Mouse (Mus musculus) spleen, adult 2 months (tissue): ENCODE results near the gene Vasn.

Experiments
- CTCF ChIP-seq: fragments of 200-500 bp; IDR thresholded peaks from 2 replicates; pipeline ENCODE4 v1.5.1; 2011; ENCODE audit warnings: mild to moderate bottlenecking, inconsistent platforms; ENCODE audit not compliant: insufficient read depth, insufficient read length, insufficient replicate concordance; ENCODE audit errors: extremely low read depth
- POLR2A ChIP-seq: fragments of 200-500 bp; IDR thresholded peaks from 2 replicates; pipeline ENCODE4 v1.6.1; 2011; ENCODE audit warnings: low read depth, low read length, inconsistent platforms

GRCm38 (mm10) chr16:4656571-4657081 lies 16.9 kb downstream of the Vasn start:
- no peak for TF ChIP-seq POLR2A
- TF ChIP-seq CTCF, result no peak
